Mouse (Mus musculus): ENCODE data around the gene 4921504E06Rik. TPM values are rescaled to one million over a fixed set of nuclear protein-coding genes. Genes with fewer than 3 reads are reported as not detected.
A peak's percentile ranks its signal among the peaks of the same experiment; 100 is the strongest.

4921504E06Rik gene
- polyA plus RNA-seq (2012; rRNA removed), result not detected in 2 replicates

DNA sequence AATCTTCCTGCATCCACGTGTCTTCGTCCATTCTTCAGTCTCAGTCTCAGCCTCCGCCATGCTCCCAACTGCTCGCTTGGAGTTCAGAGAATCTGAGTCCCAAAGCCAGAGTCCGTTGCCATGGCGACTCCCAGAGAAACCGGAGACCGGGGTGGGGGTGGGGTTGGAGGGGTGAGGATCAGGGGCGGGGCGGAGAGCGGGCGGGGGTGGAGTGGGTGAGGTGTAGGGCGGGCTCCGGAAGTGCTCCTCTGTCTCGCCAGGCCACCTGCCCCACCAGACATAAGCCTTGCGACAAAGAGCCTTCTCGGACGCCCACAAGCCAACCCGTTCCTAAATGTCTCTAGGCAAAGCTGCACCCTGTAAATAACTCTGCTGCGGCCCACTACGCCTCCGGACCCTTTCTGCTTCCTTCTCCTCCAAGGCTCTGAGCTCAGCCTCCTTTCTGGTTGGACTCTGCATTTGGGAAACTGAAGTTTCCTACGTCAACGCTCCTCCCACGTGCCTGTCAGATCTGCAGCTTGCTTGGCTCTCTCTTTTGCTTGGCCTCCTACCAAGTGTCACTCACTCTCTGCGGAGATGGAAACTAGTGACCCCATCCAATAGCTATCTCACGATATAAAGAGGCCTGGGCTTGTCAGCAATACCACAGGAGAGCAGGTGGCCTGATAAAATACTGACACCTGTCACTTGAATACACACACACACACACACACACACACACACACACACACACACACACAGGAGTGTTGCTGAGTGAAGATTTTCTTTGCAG, at the start of gene 4921504E06Rik:
Gene 4921504E06Rik (minus strand): TSS at position 94 of the 772 bp plus-strand sequence.
- DNase-seq (ENCODE audit: low spot score), result peak; percentile 24

DNA sequence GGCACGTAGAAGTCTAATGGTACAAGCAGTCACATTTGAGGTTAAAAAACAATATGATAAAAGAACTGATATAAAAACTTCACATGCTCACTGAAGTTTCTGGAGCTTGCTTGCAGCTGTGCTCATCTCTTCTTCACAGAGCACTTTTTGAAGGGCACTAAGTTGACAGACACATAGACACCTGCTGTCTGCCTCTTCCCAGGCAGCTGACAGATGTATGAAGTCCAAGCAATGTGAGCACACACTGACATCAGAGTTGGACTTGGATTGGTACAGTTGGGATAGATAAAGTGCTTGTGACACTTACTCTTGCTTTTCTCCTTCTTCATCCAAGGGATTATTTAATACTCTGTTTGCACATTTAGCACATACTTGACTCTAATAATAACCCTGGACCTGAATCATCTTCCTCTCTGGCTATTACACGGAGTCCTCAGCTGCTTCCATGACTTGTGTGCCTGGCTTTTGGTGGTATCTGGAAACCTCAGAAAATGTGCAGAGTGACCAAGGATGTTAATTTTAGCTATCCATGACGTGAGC, 47.7 kb upstream of the 4921504E06Rik start:
- no peak for DNase-seq (ENCODE audit: low spot score)

DNA sequence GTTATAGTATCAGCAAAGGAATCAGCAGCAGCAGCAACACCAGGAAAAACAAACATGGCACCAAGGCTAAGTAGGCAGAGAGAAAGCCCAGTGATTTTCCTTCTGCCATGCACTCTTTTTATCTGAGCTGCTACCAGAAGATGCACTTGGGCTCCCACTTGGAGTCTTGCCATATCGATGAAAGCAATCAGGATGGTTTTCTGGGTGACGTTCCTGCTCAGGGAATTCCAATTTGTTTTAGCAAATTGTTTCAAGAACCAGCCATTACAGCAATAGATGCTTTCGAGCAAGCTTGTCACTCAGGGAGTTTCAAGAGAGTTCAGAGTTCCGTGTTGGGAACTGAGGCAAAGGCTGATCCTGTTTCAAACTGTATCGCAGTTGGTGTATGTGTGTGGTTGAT, 47.1 kb upstream of the 4921504E06Rik start:
- DNase-seq (ENCODE audit: low spot score), result no peak

GRCm38 (mm10) chr2:19599801-19600200, 46.1 kb upstream of the 4921504E06Rik start:
- no peak for DNase-seq (ENCODE audit: low spot score)

- no peak for DNase-seq (ENCODE audit: low spot score)
Measured at GRCm38 (mm10) chr2:19596988-19597387, 43.3 kb upstream of the 4921504E06Rik start.

GRCm38 (mm10) chr2:19596426-19596825, 42.7 kb upstream of the 4921504E06Rik start:
- DNase-seq (ENCODE audit: low spot score), result no peak

GRCm38 (mm10) chr2:19594856-19595255, 41.1 kb upstream of the 4921504E06Rik start:
- no peak for DNase-seq (ENCODE audit: low spot score)

DNA sequence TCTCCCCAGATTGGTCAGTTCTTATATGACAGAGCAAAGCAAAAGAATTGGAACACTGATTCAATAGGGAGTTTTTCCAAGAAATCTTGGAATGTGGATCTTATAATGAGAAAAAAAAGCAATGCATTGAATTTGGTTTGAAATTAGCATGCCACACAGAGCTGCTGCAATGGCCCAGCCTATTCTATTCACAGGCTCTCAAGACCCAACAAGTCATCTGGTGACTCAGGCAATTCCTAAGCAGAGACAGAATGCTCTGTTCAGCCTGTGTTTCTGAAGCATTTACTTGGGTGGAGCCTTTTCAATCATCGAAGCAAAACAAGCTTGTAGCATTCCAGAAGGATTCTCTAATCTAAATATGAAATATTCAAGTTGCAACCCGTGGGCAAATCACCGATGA, 26.1 kb upstream of the 4921504E06Rik start:
- no peak for DNase-seq (ENCODE audit: low spot score)

- DNase-seq (ENCODE audit: low spot score), result no peak
Measured at GRCm38 (mm10) chr2:19579180-19579579, 25.5 kb upstream of the 4921504E06Rik start.

GRCm38 (mm10) chr2:19562114-19562829, 8.6 kb upstream of the 4921504E06Rik start:
- no peak for DNase-seq (ENCODE audit: low spot score)

DNA sequence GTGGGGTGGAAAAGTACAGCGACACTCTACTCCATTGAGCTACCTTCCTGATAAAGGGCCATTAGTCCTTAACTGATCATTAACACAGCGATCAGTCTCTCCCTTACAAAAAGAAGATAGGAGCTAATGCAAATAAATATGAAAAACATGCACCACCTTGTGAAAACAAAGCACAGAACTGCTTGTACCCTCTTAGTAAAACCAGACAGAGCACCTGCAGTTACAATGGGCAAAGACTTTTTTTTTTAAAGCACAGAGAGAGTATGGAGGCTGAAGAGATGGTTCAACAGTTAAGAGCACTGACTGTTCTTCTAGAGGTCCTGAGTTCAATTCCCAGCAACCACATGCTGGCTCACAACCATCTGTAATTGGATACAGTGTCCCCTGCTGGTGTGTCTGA, 6.9 kb upstream of the 4921504E06Rik start:
- DNase-seq (ENCODE audit: low spot score), result no peak

- no peak for DNase-seq (ENCODE audit: low spot score)
Measured at GRCm38 (mm10) chr2:19560071-19560470, 6.4 kb upstream of the 4921504E06Rik start.

GRCm38 (mm10) chr2:19551396-19551795, 2.3 kb downstream of the 4921504E06Rik start:
- DNase-seq (ENCODE audit: low spot score), result no peak

GRCm38 (mm10) chr2:19540906-19541305, 12.8 kb downstream of the 4921504E06Rik start:
- DNase-seq (ENCODE audit: low spot score), result no peak

- no peak for DNase-seq (ENCODE audit: low spot score)
Measured at GRCm38 (mm10) chr2:19529428-19529827, 24.3 kb downstream of the 4921504E06Rik start.

DNA sequence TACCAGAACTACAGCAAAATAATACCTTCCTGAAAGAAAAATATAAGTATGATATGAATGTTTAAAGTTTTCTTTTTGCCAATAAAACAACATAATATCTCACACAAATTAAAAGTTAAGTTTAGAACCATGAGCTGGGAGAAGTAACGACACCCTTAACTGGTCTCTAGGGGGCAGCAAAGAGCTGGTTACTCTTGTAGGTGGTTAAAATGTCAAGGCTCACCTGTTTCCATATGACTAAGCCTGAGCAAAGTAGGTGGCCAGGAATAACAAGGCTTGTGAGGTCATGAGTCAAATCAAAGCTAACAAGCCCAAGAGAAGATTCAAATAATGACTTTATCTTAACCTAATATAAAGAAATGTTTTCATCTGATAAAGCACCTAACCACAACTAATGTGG, 24.9 kb downstream of the 4921504E06Rik start:
- no peak for DNase-seq (ENCODE audit: low spot score)

GRCm38 (mm10) chr2:19524071-19524470, 29.6 kb downstream of the 4921504E06Rik start:
- DNase-seq (ENCODE audit: low spot score), result no peak

DNA sequence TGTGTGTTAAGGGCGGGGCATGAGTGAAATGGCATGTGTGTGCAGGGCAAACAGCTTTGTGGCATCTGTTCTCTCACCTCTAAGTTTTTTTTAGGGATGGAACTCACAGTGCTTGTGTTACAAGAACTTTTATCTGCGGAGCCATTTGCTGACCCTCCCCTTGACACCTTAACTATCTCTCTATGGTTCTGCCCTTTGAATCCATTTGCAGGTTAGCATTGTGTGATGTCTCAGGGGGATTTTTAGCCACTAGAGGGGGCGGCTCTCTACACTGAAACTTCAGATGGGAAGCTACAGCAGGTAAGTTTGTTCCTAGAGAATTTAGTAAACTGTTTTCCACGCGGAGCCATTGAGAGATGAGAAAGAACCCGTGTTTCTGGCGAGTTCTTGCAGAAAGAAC, 32.1 kb downstream of the 4921504E06Rik start:
- DNase-seq (ENCODE audit: low spot score), result no peak

- DNase-seq (ENCODE audit: low spot score), result no peak
Measured at GRCm38 (mm10) chr2:19520617-19521016, 33.1 kb downstream of the 4921504E06Rik start.

DNA sequence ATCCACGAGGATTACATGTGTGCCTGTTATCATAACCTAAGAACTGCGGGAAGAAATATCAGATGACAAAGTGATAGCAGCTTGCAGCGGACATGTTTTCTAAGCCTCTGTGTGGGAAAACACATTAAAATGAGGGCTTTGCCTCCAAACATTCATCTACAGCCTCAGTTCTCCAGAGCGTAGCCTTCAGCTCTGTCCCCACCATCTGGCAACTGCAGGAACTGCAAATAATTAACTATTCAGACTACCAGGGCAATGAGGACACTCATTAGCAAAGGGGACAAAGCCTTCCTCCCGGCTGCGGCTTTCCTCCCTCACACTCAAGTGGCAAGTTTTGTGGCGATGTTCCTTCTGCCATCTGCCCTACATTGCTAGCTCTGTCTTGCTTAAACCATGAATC, 33.9 kb downstream of the 4921504E06Rik start:
- DNase-seq (ENCODE audit: low spot score), result no peak

DNA sequence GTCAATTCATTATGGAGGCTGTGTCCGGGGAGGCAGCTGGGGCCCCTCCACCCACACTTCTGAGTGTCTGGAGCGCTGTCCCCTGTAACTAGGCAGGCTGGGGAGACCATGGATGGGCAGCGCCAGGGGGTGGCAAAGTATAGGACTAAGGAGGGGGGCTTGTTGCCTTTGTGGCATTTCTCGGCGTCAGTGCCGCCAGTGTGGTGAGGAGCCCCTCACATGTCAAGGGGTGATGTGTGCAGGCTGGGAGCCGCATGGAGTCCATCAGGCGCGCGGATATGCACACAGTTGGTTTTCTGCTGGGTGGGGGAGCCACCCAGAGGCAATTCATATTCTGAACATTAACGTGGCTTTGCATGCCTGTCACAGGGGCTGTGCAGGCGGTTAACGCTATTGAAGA, 35.8 kb downstream of the 4921504E06Rik start:
- DNase-seq (ENCODE audit: low spot score), result no peak

GRCm38 (mm10) chr2:19512381-19512780, 41.3 kb downstream of the 4921504E06Rik start:
- no peak for DNase-seq (ENCODE audit: low spot score)

GRCm38 (mm10) chr2:19511032-19511431, 42.7 kb downstream of the 4921504E06Rik start:
- no peak for DNase-seq (ENCODE audit: low spot score)
